Mouse (Mus musculus) urinary bladder, postnatal 4 days (tissue): ENCODE measurements around the gene Slc25a3.
A peak's percentile ranks its signal among the peaks of the same experiment; 100 is the strongest.

ENCODE experiments used
- DNase-seq, 2 experiments: peaks; one replicate each; pipeline ENCODE4 v3.0.0; 2021 to 2022; ENCODE audit warnings: low spot score in 2 of 2

Gene Slc25a3

DNA sequence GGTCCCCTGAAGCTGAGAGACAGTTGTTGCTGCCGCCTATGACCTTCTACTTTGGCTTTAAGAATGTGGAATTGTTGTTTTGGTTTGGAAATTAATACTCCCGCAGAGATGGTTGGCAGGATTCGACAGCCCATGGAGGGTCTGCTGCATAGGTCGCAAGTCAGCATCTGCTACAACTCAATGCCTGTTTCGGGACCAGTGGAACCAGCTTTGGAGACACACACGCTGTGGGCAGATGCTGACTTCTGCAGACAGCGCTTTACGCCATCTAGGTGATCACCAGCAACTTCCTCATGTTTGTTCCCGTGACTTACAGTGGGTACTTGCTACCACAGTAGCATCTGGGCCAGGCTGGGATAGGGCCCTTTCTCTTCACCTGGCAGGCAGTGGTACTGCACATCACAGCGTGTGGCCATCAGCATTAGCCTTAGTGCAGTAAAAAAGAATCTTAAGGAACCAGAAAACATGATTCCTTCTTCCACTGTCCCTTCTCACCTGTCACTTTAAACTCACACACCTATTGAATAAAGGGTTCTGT is 18.9 kb upstream of the Slc25a3 start:
- no peak for DNase-seq

DNA sequence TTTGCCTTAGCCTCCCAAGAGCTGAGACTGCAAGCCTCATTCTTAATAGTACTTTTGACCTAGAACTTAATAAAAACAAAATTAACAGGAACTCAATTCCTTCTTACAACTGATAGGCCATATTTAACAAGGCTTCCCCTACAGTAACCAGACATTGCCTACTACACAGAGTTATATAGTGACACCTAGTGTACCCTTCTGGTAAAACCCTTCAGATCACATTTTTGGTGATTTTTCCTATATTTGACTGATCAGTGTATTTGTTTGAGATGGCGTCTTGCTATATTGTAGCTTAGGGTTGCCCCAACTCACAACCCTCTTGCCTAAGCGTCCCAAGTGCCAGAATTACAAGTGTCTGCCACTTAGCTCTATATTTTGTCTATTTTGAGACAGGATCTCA is 17.7 kb upstream of the Slc25a3 start:
- no peak for DNase-seq

DNA sequence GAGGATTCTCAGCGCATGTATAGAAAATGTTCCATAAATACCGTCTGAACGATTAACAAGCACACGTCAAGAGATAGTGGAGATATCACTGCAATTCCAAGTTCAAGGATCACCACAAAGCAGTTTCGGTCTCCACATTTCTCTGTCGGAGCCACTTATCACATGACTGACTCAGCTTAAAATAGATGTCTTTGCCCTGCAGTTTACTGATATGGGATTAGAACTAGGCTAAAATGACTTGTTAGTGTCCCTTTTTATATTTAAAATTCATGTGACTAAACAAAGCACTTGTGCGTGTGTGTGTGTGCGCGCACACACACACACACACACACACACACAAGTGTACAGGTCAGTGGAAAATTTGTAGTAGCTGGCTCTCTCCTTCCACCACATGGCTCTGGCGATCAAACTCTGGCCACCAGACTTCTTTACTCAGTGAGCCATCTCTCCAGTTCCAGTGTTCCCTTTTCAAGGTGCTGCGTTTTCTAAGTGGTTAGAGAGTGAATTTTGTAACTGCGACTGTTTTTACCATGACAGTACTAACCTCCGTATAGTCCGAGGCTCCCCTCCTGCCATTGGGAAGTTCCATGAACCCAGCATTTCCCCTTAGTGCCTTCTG is 15.4 kb upstream of the Slc25a3 start:
- DNase-seq, result no peak

DNA sequence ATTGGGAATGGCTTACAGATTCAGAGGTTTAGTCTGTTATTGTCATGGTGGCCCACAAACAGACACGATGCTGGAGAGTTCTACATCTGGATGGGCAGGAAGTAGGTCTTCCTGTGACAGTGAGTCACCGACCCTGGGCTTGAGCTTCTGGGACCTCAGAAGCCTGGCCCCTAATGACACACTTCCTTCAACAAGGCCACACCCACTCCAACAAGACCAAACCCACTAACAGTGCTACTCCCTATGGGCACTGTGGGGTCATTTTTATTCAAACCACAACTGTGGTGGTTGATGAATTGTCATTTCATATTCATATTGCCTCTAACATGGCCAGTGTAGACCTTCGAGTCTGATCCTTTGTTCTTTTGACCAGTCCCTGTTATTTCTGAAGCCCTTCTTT is 14.5 kb upstream of the Slc25a3 start:
- no peak for DNase-seq

DNA sequence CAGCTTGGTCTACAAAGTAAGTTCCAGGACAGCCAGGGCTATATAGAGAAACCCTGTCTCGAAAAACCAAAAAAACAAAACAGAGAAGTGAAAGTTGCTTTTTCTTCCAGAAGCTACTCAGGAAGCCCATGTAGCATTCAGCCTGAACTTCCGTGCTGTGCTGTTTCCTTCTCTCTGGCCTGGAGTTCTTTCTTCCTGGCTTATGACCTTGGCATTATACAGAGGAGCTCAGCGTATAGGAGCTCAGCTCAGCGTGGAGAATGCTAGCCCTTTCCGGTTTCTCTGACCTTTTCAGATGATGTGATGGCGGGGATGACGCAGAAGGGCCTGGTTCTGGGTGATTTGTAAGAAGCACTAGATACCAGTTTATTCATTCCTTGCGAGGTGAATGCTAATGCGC is 13.5 kb upstream of the Slc25a3 start:
- no peak for DNase-seq

DNA sequence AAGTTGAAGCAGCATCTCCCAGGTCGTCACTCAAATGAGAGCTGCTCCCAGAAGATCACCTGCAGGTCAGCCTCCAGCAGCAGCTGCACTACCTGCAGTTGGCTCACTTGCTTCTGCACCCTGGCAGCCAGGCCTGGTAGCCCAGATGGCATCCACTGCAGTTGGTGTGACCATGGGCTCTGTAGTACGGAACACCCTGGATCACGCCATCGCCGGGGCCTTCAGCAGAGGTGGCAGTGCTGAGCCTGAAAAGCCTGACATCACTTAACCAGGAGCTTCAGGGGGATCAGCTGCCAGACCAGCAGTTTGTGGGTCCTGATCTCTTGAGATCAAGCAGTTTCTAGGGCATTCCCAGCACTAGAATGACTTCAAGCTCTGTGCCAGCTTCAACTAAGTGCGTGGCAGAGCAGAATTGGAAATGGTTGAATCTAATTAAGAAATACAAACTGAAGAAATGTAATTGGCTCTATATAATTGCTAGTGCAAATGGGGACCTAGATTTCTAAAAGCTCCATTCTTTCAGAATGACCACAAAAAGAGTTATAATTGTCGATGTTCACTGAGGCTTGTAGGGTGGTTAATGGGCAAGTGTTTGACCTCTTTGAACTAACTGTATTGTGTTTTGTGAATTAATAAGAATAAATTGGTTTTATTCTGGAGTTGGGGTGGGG is 11.6 kb upstream of the Slc25a3 start:
- DNase-seq, result no peak

DNA sequence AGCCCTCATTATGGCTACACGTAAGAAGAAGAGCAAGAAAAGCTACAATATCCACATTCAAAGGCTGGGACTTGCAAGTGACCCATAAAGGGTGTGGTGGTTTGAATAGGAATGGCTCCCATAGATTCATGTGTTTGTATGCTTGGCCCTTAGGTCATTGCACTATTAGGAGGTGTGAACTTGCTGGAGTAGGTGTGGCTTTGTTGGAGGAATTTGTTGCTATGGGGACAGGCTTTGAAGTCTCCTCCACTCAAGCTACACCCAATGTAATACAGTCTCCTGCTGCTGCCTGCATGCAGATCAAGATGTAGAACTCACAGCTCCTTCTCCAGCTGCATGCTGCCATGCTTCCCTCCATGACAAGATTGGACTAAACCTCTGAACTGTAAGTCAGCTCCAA is 7.7 kb upstream of the Slc25a3 start:
- DNase-seq, result no peak

DNA sequence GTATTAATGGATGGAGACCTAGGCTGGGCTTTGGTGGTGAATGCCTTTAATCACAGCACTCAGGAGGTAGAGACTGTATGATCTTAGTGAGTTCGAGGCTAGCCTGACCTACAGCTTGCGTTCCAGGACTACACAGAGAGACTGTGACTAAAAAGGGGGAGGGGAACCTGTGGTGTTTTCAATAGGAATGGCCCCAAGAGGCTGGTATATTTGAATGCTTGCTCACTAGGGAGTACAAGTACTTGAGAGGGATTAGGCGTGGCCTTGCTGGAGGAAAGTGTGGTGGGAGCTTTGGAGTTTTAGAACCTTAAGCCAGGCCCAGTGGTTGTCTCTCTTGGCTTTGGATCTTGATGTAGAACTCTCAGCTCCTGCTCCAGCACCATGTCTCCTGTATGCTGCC is 6.9 kb upstream of the Slc25a3 start:
- DNase-seq, result no peak

DNA sequence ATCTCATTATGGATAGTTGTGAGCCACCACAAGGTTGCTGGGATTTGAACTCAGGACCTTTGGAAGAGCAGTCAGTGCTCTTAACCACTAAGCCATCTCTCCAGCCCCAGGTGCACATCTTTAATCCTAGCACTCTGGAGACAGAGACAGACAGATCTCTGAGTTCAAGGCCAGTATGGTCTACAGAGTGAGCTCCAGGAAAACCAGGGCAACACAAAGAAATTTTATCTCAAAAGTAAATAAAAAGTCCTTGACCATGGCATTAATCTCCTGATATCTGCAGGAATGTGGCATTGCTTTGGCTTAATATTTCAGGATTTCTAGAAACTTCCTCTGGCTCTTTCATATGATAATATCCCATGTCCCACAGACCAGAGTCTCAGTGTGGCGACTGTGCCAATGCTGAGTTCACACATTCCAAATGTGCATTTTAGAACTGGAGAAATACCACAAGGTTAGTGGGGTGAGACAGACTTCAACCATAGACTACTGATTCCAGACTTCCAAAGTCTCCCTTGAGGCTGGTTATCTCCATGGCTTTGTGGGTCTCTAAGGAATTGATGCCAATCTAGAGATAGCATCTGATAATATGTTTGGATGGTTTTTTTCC is 4.8 kb upstream of the Slc25a3 start:
- DNase-seq, result no peak

DNA sequence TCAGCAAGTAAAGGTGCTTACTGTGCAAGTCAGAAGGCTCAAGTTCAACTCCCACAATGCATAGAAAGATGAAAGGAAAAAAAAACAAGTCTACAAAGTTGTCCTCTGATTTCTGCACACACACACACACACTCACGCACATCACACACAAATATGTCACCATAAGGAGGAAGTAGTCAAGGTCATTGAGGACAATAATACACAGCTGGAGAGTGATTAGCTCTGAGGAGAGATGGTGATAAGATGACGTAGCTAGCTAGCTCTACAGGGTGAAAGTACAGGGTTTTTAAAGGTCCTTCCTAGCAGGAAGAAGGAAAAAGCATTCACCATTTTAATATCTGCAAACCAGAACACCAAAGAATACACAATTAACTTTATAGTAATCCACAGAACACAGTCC is 3.5 kb upstream of the Slc25a3 start:
- DNase-seq, result no peak

DNA sequence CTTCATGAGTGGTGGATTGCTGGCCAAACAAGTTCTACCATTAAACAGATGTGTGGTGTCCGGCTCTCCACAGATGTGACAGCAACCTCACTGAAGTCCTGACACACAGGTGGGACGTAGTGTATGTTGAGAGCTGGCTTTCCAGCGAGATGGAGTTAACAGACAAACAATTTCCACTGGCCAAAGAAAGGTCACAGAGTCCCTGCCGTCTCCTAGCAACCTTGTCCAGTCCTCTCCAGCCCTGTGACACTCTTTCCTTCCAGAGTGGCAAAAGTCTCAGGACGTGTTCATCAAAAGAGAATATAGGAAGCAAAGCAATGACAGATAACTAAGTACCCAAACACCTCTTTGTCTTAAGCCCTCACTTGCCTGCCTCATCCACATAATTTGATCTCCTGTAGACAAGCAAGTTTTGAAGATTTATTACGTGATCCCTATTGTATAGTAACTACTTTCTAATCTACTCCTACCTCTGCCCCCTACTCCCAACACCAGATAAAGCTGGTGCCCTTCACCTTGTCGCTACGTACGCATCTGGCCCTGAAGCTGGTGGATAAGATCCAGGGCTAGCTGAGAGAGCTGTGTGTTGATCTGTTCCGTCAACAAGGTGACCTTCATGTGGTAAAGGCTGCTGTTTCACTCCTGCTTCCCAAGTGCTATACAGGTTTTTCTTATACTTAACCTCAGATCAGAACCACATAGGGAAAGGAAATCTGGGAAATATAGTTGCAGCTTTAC is 2.9 kb upstream of the Slc25a3 start:
- DNase-seq, result no peak

DNA sequence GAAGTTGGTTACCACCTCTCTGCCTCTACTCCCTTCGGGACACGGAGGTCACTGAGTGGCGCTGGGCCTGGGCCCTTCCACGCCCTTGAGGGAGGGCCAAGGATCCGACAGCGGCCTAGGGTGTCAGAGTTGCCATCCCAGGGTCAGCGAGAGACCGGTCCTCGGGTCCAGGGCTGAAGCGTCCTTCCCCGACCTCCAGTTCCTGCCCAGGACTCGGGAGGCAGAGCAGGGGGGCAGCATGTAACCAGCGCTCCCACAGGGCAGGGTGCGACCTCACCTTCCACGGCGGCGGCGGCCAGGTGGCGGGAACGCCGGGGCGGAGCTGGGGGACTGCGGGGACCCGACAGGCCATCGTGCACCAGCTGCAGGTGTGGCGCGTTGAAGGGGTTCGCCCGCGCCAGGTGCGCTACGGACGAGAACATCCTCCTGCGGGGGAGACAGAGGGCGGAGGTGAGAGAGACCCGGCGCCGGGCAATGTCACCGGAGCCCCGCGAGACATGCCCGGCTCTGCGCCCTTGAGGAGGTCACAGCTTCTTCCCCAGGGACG is 505 bp downstream of the Slc25a3 start:
- peak; percentile 30 to 63 for DNase-seq

DNA sequence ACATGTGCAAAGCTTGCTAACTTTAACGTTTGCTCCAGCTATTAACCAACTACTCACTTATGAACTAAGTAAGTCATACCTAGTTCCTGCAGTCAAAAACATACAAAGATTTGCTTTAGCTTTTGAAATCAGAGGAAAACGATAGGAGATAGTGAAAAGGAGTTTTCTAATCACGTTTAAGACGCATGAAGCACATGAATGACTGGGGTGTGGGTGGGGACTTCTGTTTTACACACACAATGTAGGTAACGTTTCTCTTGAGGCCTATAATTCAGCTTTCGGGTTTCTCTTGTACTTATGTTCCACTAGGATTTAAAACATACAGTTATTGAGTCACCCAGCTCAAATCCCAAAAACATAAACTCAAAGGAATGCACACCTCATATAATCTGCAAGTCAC is 1.2 kb downstream of the Slc25a3 start:
- DNase-seq, result no peak

DNA sequence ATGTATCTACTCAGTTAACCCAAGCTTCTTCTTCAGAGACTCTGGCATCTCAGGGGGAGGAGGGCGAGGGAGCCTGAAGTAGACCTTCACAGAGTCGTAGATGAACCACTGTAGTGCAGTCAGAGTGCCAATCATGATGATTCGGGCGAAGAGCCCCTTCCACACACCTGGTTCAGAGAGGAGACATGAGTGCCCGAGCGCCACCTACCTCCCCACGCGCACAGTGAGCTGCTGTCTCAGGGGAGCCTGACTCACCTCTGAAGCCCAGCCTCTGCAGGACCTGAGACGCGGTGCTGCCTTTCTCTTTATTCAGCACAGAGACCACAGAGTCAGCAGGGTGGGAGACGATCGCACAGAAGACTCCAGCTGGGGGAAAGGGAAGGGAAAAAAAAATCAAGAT is 6.9 kb downstream of the Slc25a3 start:
- no peak for DNase-seq

DNA sequence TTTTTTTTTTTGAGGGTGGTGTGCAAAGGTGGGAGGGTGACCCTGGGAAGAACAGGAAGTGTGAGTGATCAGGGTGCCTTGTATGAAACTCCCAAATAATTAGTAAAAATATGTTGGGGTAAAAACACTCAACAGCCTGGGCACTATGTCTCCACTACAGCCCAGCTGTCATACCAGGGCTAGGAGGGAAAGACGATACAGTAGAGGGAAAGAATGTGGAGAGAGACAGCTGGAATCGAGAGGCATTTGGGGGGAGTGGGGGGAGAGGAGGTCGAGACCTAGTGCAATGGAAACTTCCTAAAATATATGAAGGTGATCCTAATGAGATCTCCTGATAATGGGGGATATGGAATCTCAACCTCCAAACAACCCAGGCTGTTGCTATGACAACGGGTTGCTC is 14.0 kb downstream of the Slc25a3 start:
- DNase-seq, result no peak

DNA sequence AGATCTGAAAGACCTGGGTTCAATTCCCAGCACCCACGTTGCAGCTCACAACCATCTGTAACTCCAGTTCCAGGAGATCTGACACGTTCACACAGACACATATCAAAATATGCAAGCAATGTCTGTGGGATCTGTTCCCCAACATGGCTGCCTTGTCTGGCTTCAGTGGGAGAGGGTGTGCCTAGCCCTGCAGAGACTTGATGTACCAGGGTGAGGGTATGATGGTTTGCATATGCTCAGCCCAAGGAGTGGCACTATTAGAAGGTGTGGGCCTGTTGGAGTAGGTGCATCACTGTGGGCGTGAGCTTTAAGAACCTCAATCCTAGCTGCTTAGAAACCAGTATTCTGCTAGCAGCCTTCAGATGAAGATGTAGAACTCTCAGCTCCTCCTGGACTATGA is 17.9 kb downstream of the Slc25a3 start:
- no peak for DNase-seq

DNA sequence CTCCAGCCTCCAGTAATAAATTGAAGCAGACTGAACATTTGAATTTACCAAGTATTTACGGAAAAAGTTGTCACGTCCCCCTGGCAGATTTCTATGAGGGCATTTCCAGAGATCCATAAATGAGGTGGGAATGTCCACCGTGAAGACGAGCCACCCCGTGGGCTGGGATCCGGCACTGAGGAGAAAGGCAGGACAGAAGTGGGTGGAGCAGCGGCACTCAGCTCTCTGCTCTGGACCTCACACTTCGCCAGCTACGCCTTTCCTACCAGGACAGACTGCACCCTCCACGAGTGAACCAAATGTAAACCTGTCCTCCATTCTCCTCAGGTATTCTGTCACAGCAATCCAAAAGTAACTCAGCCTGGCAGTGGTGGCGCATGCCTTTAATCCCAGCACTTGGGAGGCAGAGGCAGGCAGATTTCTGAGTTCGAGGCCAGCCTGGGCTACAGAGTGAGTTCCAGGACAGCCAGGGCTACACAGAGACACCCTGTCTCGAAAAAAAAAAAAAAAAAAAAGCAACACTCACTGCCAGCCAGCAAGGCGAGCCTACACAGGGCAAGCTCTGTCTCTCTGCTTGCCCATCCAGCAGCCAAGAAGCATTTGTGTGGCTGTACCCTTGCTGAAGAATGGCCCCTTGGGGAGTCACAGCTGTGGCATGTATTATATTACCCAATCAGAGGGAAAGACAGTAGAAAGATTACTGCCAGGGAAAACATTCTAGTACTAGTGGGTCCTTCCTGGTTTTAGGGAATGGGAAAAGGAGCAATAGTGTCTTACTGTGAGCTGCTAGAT is 20.9 kb downstream of the Slc25a3 start:
- no peak for DNase-seq

DNA sequence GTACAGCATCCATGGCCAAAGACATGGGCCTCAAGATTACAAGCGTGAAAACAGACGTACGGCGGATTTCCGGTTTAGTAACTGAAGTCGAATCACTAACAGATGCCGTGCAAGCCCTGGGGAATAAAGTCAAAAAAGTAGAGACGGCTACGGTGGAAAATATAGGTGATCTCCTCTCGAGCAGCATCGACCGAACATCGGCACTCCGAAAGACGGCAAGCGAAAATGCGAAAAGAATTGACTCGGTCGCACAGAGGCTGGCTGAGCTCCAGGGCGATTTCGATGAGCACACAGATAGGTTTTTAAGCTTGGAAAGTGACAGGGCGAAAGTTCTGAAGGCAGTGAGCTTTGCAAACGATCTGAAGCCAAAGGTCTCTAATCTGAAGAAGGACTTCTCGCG is 21.9 kb downstream of the Slc25a3 start:
- DNase-seq, result no peak

DNA sequence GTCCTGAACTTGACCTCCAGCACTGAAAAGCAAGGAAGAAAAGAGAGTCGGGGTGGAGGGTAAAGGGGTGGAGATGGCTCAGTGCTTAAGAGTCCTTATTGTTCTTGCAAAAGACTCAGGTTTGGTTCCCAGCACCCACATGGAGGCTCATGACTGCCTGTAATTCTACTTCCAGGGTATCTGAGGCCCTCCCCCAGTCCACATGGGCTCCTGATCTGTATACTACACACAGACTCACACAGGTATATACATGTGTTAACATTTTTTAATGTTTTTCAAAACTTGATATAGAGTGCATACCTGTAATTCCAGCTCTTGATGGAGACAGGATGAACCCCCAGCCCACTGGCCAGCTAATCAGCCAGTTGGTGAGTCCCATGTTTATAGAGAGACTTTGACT is 23.8 kb downstream of the Slc25a3 start:
- no peak for DNase-seq

DNA sequence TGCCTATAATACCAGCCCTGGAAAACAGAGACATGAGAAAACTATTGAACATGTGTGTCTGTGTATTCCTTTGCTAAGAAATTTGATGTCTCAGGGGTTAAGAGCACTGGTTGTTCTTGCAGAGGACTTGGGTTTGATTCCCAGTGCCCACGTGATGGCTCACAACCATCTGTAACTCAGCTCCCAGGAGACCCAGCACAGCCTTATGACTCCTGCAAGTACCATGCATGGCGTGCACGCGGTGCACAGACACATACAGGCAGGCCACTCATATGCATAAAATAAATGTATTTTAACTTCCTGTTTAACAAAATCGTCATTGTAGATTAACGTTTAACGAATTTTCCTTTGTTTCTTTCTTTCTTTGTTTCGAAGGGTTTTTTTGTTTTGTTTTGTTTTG is 25.8 kb downstream of the Slc25a3 start:
- no peak for DNase-seq
